Mouse (Mus musculus) embryo, embryonic 10 days (tissue): ENCODE data around the gene Ttc39a.

ENCODE experiments used
- DNase-seq: peaks from one replicate; pipeline ENCODE4 v3.0.0-alpha.2; 2015; ENCODE audit warnings: low spot score

Gene Ttc39a

DNA sequence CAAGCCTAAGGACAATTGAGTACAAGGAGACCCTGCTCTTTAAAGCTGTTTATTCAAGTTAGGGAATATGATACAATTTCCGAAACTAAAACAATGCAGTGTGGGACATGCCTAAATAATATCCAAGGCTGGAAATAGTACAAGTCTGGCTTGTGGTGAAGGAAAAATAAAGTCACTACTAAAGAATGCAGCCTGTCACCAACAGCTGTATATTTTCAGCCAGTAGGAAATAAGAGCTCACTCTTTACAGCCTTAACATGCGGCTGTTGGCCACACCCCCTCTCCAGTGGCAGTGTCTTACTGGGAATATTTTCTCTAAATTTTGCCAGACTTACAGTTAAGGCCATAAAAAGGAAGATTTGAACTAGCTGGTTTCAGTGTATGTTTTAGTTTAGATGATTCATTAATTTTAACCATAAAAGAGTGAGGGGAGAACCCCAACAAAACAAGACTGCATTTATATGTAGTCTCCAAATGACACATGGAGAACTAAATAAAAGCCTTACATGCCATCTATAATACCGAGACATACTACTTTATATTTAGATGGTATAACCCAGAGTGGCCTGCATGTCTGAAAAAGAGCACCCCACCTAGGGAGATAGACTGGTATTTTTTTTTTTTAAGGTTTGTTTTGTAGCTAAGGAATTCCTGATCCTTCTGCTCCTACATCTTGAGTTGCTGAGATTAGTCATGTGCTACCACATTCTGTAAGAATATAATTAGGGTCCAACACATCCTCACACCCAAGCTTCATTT, 54.2 kb downstream of the Ttc39a start:
- DNase-seq: no peak

- no peak for DNase-seq
Observed at GRCm38 (mm10) chr4:109463892-109464291, 57.5 kb downstream of the Ttc39a start.

DNA sequence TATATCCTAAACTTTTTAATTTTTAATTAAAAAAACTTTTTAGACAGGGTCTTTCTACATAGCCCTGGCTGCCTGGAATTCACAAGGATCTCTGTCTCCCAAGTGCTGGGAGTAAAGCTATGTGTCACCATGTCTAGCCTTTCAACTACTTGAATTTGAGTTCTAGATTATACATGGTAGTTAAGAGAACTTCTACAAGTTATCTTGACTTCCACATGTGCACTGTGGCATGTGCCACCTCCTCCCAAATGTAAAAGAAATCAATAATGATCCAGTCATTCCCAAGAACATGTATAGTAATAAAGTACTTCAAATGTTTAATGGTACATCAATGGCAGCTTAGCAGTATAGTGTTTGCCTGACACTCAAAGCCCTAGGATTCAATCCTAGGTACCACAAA, 61.3 kb downstream of the Ttc39a start:
- DNase-seq: no peak

DNA sequence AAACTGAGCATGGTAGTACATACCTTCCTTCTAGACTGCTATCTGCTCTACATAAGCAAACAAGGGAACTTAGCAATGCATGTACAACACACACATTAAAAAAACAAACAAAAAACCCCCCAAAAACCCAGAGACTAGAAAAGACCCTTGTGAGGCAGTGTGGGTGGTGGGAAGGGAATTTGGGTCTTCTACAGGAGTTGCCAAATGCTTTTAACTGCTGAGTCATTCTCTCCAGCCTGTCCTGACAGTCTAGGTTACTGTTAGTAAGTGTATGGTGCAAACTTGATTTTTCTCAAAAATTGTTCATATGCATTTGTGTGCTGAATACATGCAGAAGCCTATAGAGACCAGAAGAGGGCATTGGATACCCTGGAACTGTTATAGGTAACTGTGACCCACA, 65.2 kb downstream of the Ttc39a start:
- DNase-seq: no peak

- DNase-seq: no peak
Observed at GRCm38 (mm10) chr4:109472566-109472965, 66.1 kb downstream of the Ttc39a start.

DNA sequence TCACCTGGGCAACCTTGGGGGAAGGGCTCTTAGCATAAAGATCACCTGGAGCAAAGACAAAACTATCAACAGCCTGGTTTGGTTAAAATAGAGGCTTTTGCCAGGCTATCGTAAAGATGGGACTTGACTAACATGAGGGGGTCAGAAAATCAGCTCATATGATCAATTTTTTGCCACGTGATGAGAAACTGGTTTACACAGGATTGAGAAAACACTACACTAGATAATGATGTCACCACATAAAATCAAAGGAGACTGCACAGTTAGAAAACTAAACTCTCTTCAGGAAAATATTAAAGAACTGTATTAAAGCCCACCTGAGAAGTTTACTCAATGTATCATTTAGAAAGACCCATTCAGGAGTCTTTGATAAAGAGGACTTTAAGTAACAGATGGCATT, 68.7 kb downstream of the Ttc39a start:
- no peak for DNase-seq

DNA sequence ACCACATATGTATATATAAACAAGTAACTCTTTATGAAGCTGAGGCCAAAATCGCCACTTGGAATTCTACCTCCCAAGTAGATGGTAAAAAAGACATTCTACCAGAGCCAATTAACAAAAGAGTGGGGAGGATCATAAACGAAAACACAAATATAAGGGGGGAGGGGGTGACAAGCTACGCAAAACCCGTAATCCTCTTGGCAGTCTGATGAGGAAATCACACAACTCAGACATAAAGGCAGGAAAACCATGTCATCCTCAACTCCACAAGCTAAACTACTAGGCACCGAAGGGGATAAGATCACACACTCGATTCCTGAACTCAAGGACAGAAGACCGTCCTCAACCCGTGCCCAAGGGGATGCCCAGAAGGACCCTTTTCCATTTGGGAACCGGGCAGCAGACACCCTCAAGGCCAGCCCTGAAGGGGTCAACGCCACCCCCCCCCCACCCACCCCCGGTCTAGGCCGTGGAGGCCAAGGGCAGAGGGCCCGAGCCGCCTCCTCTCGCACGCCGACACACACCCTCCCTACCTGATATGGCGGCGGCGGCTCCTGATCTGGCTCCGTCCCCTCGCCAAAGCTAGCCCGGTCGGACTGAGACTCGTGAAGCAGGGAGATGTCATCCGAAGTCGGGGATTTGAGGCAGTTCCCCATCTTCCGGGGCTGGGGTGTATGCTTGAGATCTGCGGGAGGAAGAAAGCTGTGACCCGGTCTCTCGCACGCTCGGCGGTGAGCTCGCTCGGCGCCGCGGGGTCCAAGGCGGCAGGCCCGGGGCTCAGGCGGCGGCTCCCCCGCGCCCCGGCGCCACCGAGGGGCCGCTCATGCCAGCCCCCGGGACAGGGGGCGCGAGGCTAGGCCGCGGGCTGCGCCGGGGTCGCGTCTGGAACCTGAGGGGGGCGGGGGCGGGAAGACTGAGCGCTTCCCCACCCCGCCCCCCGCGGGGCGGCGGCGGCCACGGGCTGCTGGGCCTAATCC, 69.4 kb downstream of the Ttc39a start:
- DNase-seq: peak; percentile 66

DNA sequence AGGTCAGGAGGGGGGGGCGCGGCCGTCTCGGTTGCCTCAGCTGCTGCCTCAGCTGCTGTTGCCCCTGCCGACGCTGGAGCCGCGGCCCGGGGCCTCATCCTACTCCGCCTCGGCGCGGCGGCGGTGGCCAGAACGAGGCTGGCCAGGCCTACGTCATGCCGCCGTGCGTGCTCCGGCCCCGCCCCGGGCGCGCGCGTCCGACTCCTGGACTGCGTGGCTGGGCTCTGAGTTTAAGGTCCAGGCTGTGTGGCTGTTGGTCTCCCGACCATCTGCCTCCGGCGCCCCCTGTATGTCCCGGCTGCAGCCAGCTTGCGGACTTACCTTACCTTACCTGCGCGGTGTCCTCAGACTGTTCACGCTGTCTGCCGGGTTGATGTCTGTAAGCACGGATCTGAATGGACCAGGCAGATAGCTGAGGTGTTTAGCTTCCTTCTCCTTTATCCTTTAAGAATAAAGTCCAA, 70.2 kb downstream of the Ttc39a start:
- DNase-seq: peak; percentile 95

DNA sequence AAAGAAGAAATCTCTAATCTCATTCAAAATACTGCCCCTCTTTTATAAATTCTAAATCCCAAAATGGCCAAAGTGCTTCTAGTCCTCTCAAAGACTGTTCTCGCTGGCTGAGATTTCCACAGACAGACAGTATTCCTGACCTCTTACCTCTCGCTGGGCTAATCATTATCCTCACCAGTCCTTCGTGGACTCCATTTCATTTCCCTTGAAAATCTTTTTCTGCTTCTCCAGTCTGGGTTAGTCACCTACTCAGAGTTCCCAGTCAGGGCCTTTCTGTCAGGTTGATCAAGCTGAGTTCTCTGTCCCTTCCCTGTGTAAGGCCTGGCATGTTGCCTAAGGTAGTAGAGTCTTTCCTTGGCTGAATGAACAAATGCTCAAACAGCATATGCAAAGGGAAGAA, 71.0 kb downstream of the Ttc39a start:
- DNase-seq: no peak

GRCm38 (mm10) chr4:109481424-109481823, 75.0 kb downstream of the Ttc39a start:
- no peak for DNase-seq

GRCm38 (mm10) chr4:109482701-109483100, 76.3 kb downstream of the Ttc39a start:
- no peak for DNase-seq

DNA sequence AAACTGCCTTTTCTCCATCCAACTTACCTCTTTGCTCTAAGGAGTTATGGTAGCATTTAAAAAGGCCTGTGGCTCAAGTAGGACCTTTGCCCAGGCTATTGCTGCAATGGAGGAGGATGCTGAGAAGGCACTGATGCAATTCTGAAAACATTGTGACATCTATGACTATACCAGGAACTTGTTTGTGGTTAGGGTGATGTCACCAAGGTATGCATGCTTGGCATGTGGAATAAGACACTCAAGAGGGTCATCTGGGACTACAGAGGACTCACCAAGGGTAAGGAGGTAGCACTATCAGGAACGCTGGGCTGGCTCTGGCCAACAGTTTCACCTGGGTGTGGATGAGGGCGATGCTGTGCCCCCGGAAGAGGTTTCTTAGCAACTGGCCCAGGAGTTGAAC, 78.2 kb downstream of the Ttc39a start, which contains the start of gene Rnf11:
Rnf11 (minus strand) TSS at position 108 of the 400 bp plus-strand sequence.
- DNase-seq: no peak

DNA sequence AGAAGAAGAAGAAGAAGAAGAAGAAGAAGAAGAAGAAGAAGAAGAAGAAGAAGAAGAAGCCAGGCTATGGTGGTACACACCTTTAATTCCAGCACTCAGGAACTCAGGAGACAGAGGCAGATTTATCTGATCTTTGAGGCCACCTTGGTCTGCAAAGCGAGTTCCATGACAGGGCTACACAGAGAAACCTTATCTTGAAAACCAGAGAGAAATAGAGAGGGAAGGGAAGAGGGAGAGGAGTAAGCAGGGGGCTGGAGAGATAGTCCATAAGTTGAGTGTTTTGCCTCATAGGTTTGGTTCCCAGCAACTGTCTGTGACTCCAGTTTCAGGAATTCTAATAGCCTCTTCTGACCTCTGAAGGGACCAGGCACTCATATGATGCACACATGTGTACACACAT, 82.4 kb downstream of the Ttc39a start:
- no peak for DNase-seq

DNA sequence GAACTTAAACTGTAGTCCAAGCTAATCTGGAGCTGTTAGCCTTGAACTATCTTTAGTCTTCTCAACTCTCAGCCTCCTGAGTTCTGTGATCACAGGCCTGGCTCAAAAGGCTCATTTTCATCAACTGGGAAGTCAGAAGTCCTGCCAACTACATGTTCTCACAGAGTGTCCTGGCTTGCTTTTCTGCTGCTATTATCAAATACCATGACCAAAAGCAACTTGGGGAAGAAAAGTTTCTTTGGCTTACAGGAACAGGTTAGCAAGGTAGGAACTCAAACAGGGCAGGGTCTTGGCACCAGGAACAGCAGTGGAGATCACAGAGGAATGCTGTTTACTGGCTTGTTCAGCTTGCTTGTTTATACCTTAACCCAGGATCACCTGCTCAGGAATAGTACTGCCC, 87.2 kb downstream of the Ttc39a start:
- no peak for DNase-seq
